Mouse (Mus musculus) thymus, postnatal 4 days (tissue): Measurements from ENCODE around the gene Raet1e.
"Not testable (repeated sequence)": the region's sequence is repeated elsewhere in the genome, so short reads cannot be mapped to it uniquely, and the experiment has no call there.

Experiments used
- DNase-seq: peaks from one replicate; pipeline ENCODE4 v3.0.0; 2021

The Raet1e gene

DNA sequence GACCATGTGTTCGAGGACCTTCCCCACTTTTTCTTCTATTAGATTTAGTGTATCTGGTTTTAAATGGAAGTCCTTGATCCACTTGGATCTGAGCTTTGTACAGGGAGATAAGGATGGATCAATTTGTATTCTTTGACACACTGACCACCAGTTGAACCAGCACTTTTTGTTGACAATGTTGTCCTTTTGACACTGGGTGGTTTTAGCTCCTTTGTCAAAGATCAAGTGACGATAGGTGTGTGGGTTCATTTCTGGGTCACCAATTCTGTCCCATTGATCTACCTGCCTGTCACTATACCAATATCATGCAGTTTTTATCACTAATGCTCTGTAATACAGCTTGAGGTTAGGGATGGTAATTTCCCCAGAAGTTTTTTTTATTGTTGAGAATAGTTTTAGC is 206.5 kb downstream of the Raet1e start:
- DNase-seq = not testable (repeated sequence)

- not testable (repeated sequence) for DNase-seq
Observed at GRCm38 (mm10) chr10:22381226-22381625, 222.9 kb downstream of the Raet1e start.

DNA sequence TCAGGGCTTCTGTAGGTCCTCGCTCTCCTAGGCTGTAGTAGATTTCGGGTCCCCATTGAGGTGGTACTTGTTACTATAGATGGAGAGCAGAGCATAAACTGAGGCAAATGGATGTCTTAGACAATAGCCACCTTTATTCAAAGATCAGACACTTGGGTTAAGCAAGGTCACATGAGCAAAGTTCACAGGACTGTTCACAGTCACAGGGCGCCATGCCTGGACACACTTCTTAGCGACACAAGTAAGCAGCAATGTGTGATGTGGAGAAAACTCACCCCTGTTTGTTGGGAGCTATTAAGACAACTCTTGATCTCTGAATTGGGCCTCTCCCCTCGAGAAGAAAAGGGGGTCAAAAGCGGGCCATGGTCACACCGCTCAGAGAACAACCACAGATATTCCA is 231.8 kb downstream of the Raet1e start:
- not testable (repeated sequence) for DNase-seq

DNA sequence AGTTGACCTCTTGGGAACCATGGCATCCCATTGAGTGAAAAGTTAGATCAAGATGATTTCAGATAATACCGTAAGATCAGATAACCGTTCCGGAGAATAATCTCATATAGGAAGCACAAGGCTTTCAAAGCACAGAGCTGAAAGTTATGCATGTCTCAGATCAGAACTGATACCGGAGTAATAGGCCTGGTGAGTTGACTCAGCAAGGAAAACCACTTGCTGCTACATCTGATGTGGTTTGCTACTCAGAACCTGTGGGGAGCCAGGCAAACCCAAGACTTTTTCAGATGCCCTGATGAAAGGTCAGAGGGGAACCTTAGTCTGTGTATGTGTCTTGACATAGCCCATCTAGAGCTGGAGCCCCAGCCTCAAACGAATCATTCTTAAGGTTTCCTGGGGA is 233.2 kb downstream of the Raet1e start:
- DNase-seq = not testable (repeated sequence)

GRCm38 (mm10) chr10:22393028-22393824 is 234.9 kb downstream of the Raet1e start:
- DNase-seq = not testable (repeated sequence)

GRCm38 (mm10) chr10:22396680-22397079 is 238.3 kb downstream of the Raet1e start:
- DNase-seq = not testable (repeated sequence)

- DNase-seq = peak; percentile 65
Observed at GRCm38 (mm10) chr10:22402225-22402917, 244.0 kb downstream of the Raet1e start.

- peak; percentile 11 for DNase-seq
Observed at GRCm38 (mm10) chr10:22413702-22414494, 255.5 kb downstream of the Raet1e start.
